Mouse (Mus musculus): ENCODE data around the gene Dhrs4.

- TF ChIP-seq TAL1 (IDR thresholded peaks at IDR 0.05; ENCODE audit: low read length): no peak
- no peak for TF ChIP-seq GATA1 (IDR thresholded peaks at IDR 0.05; ENCODE audit: low read length)
Observed at GRCm38 (mm10) chr14:55477421-55477820, 1.1 kb upstream of the Dhrs4 start.

All from erythroblast, embryonic 14.5 days (primary cell).